Mouse (Mus musculus) bone marrow macrophage, adult 2 months (primary cell): ENCODE results near the gene Tjp1. TPM values are rescaled to one million over a fixed set of nuclear protein-coding genes. Genes with fewer than 3 reads are reported as not detected.

Source experiments
- H3K27ac ChIP-seq: 2 replicates; pipeline ENCODE4 v1.5.1; 2012; ENCODE audit warnings: low read depth, low read length; ENCODE audit not compliant: insufficient read depth
- H3K4me1 ChIP-seq: 2 replicates; pipeline ENCODE4 v1.6.1; 2012; ENCODE audit warnings: low read length; ENCODE audit not compliant: control insufficient read depth, insufficient read depth
- H3K4me3 ChIP-seq: 2 replicates; pipeline ENCODE4 v1.5.1; 2012; ENCODE audit warnings: mild to moderate bottlenecking, low read length, moderate library complexity; ENCODE audit not compliant: insufficient read depth
- CTCF ChIP-seq: IDR thresholded peaks from 2 replicates; pipeline ENCODE4 v1.5.1; 2012; ENCODE audit warnings: low read depth, mild to moderate bottlenecking, low read length, moderate library complexity
- POLR2A ChIP-seq: IDR thresholded peaks from 2 replicates; pipeline ENCODE4 v1.6.1; 2012; ENCODE audit warnings: mild to moderate bottlenecking, low read depth, low read length, borderline replicate concordance
- polyA plus RNA-seq: library from polyadenylated mRNA; stranded (reverse); fragments of >200 nt; gene quantifications from 2 replicates; pipeline ENCODE4 v1.2.4, GENCODE M21; 2012; ENCODE audit not compliant: missing spikeins, insufficient read depth, insufficient read length

The Tjp1 gene
- polyA plus RNA-seq, 1 experiment = 0.87 TPM

DNA sequence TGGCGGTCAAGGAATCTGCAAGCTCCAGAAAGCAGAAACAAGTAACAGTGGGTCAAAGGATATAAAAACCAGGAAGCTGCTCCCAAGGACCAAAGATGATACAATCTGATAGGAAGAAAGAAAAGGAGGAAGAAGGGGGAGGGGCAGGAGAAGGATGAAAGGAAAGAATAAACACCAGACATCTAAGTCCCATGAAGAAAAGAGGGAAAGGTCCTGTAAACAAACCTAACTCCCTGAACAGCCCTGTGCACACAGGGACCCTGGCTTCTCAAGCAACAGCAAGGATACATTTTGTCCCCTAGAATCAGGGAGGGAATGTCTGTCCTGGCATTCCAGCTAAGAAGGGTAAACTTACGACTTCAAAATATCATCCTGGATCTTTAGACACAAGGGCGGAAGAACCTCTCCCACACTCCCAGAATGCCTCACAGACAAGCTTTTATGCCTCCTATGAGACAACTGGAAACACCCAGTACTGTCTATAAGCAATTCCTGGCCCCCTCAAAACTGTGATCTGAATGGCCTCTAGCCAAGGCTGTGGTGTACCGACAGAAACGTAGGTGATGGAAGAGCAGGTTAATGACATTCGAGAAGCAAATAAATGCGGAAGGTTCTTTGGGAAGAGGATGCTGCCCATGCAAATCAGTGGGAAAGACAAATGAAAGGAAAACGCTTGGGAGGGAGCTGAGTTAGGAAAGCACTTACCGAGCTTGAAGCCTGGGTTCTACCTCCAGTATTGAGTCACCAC, 148.6 kb downstream of the Tjp1 start:
- Histone ChIP-seq H3K4me3 (no peak overlapping the region), H3K27ac (no peak overlapping the region), H3K4me1 (no peaks in the 10 kb centered on the region)
- TF ChIP-seq CTCF (no peak), POLR2A (no peak)

DNA sequence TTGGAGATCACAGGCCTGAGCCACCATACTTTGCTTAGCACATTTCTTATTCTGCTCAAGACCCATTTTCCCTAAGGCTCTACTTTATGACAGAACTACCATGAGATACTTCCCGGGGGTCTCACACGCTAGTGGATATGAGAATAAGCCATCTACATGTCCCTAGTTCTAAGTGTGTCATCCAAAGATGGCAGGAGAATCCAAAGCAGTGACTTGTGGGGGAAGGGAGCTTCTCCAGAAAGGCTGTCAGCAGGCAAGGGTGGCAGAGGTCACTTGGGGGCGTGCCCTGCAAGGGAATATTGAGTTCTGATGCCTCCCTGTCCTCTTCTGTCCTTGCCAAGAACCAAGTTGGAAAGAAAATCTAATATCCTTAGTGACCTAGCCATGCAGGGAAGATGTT, 150.1 kb downstream of the Tjp1 start:
- no peak overlapping the region for H3K4me3 ChIP-seq
- no peak for TF ChIP-seq POLR2A
- TF ChIP-seq CTCF = no peak
- no peak overlapping the region for H3K27ac ChIP-seq

DNA sequence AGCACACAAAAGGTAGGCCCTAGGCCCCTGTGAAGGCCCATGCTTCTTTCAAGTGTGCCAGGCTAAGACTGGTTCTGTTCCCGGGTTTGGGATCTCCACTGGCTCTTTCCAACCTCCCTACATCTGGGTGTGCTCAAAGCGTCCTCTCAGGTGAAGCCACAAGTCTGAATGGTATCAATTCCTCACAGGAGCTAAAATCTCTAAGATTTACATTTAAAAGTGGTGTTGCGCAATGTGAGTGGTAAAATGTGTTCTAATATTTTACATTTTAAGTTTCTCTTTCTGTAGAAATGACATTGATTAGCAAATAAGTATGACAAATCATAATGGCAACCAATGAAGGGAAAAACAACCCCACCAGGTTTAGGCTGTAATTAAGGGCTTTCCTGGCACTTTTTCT, 152.0 kb downstream of the Tjp1 start:
- Histone ChIP-seq H3K4me3 (no peak overlapping the region), H3K27ac (no peak overlapping the region)
- no peak for TF ChIP-seq CTCF
- no peak for TF ChIP-seq POLR2A

More for the DNA sequence above, 150.1 kb downstream of the Tjp1 start:
- H3K4me1 ChIP-seq = no peaks in the 10 kb centered on the region

DNA sequence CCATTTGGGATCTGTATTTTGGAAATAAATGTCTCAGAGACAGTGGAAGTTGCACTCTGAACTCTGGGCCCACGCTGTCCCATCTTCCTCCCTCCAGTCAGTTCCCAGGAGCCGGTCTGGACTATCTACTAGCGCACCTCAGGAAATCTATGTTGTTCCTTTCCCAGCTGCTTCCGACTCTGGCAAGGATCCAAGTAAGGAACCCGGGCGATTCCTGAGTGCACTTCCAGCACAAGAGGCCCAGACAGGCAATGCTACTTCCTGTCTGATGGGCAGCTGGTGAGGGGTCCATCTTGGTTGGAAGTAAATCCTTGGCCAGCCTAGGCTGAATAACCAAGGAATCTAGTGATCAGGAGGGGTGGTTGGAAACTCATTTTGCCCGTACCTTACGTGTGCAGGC, 152.4 kb downstream of the Tjp1 start:
- no peaks in the 10 kb centered on the region for H3K4me1 ChIP-seq

More for the DNA sequence above, 152.0 kb downstream of the Tjp1 start:
- no peaks in the 10 kb centered on the region for H3K4me1 ChIP-seq

DNA sequence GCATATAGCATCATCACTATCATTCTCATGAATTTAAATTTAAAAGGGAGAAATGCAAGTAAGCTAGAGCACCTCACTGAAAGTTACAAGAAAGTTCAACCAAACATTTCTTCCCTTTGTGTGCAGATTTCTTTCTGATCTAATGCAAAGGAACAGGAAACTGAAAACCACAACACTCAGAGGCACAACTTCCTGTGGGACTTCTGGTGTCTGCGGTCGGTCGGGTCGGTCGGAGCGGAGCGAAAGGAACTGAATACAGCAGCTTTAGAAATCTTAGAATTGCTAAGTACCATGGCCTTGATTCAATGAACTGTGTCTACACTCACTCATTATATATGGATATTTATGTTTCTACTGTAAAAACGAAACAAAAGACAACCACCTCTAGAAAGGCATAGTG, 154.2 kb downstream of the Tjp1 start:
- H3K4me1 ChIP-seq = no peaks in the 10 kb centered on the region
- no peak overlapping the region for H3K27ac ChIP-seq
- no peak for TF ChIP-seq CTCF
- no peak for TF ChIP-seq POLR2A
- no peak overlapping the region for H3K4me3 ChIP-seq

More for the DNA sequence above, 152.4 kb downstream of the Tjp1 start:
- TF ChIP-seq CTCF (no peak), POLR2A (no peak)
- no peak overlapping the region for H3K4me3 ChIP-seq
- no peak overlapping the region for H3K27ac ChIP-seq

DNA sequence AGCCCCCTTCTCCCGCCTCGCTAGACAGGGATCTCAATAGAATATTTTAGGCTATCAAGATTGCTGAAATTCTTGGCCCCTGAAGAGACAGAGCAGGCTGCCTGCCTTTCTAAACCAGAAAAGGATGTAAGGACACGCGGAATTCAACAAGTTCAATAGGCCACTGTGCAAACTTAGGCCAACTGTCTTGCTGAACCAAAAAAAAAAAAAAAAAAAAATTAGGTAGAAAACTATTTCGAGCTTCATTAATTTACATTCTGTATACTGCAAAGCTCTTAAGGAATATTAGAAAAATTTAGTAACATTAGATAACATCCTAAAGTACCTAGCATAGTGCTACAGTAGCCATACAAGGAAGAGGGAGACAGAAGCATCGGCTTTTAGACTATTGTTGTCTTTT, 155.8 kb downstream of the Tjp1 start:
- no peak overlapping the region for H3K27ac ChIP-seq
- TF ChIP-seq POLR2A (no peak), CTCF (no peak)
- H3K4me1 ChIP-seq = no peaks in the 10 kb centered on the region
- H3K4me3 ChIP-seq = no peak overlapping the region

DNA sequence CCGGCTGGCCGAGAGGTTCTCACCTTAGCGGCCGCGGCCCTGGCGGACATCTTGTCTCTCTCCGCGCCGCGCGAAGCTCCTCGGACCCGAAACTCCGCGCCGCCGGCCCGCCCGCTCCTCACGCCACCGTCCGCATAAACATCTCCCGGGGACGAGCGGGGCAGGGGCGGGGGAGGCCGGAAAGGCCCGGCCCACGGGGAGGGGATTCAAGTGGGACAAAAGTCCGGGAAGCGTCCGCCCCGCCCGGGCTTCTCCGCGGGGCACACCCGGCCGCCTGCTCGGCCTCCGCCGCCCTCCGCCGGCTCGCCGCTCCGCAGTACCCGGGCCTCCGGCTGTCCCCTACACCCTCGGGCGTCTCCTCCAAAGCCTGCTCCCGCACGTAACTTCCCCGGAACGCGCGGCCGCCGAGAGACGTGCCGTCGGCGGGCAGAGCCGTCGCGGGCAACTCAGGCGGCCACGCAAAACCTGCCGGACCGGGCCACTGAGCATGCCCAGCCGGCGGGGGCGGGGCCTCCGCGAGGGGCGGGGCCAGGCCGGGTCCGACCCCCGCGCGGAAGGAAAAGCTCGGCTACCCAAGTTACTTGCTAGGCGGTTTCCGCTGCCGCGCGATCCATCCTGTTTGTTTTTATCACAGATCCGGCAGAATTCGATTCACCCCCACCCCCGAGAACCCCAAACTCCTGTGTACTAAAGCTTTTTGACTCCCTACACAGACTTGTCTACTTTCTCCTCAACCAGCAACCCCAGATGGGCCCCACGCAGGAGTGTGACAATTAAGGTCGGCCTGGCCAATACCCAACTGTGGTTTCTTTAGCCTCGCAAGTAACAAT, 156.6 kb downstream of the Tjp1 start:
- no peaks in the 10 kb centered on the region for H3K4me1 ChIP-seq
- H3K4me3 ChIP-seq = no peak overlapping the region
- H3K27ac ChIP-seq = no peak overlapping the region
- no peak for TF ChIP-seq CTCF

DNA sequence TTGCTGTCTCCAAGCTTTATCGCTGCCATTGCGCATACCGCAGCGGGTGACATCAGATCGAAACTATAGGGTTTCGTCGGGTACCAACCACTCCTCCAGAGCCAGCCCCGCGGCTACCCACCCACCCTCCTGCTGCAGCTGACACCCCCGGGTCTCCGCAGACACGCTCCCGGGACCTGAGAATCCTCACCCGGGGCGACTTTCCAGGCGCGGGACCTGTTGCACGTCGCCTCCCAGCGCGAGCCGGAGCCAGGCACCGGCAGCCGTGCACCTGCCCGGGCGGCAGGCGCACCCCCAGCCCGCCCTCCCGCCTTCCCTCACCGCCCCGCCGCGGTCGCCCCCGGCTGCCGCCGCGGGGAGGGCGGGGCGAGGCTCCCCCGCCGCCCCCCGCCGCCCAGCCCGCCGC, 157.2 kb downstream of the Tjp1 start:
- TF ChIP-seq CTCF (no peak), POLR2A (no peak)
- H3K4me1 ChIP-seq = no peaks in the 10 kb centered on the region
- H3K4me3 ChIP-seq = 0 out of 2 replicates have a peak overlapping the region, but pooled peaks have one; percentile 7
- no peak overlapping the region for H3K27ac ChIP-seq

DNA sequence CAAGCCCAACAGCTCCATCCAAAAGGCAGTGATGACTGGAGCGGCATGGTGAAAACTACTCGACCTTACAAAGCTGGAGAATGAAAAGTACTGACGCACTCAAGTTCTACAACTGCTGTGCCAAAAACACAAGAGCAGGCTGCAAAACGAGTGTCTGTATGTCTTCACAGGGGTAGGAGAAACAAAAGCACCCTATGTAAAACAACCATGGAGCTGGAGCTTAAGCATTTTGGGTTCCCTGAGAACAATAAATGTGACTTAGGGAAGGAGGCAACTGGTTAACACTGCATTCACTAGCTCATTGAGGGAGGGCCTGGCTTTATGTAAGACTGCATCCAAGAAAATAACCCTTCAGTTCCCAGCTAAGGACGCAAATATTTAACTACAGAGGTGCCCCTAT, 158.5 kb downstream of the Tjp1 start:
- H3K4me1 ChIP-seq = no peaks in the 10 kb centered on the region
- TF ChIP-seq POLR2A (no peak), CTCF (no peak)
- H3K27ac ChIP-seq = no peak overlapping the region
- no peak overlapping the region for H3K4me3 ChIP-seq
